Mouse (Mus musculus) olfactory bulb, adult 2 months (tissue): ENCODE results near the gene Slc16a4. TPM values are rescaled to one million over a fixed set of nuclear protein-coding genes. Genes with fewer than 3 reads are reported as not detected.
A peak's percentile ranks its signal among the peaks of the same experiment; 100 is the strongest.

Source experiments
- H3K27ac ChIP-seq: fragments of 200-500 bp; 2 replicates; pipeline ENCODE4 v1.5.1; 2012; ENCODE audit warnings: low read depth, low read length; ENCODE audit not compliant: insufficient read depth
- H3K4me1 ChIP-seq: fragments of 200-500 bp; 2 replicates; pipeline ENCODE4 v1.6.1; 2012; ENCODE audit warnings: low read length; ENCODE audit not compliant: control insufficient read depth, insufficient read depth
- H3K4me3 ChIP-seq: fragments of 200-500 bp; 2 replicates; pipeline ENCODE4 v1.5.1; 2012; ENCODE audit warnings: mild to moderate bottlenecking, low read depth, low read length, moderate library complexity; ENCODE audit not compliant: insufficient read depth
- CTCF ChIP-seq: fragments of 200-500 bp; IDR thresholded peaks from 2 replicates; pipeline ENCODE4 v1.5.1; 2012; ENCODE audit warnings: low read depth, mild to moderate bottlenecking, low read length, moderate library complexity; ENCODE audit not compliant: insufficient read depth
- POLR2A ChIP-seq: fragments of 200-500 bp; IDR thresholded peaks from 2 replicates; pipeline ENCODE4 v1.6.1; 2012; ENCODE audit warnings: mild to moderate bottlenecking, low read depth, low read length, moderate library complexity; ENCODE audit not compliant: insufficient read depth
- WGBS: fragments of 180-500 bp; shearing (Covaris S2); methylation state at CpG from one replicate; pipeline ENCODE4 v1.1.7; 2018; 5-methylcytosine and 5-hydroxymethylcytosine counted together
- polyA plus RNA-seq: library from polyadenylated mRNA; stranded (reverse); fragments of >200 nt; gene quantifications from 2 replicates; pipeline ENCODE4 v1.2.4, GENCODE M21; 2012; ENCODE audit warnings: low replicate concordance; ENCODE audit not compliant: missing spikeins, insufficient read depth, insufficient read length

Slc16a4 gene
- polyA plus RNA-seq, 1 experiment = not detected

- TF ChIP-seq POLR2A (no peak), CTCF (no peak)
- WGBS = 28% methylated on average over 3 of the region's 3 CpGs
Measured at GRCm38 (mm10) chr3:107345033-107345725, 54.1 kb downstream of the Slc16a4 start.

GRCm38 (mm10) chr3:107349006-107349405 is 58.0 kb downstream of the Slc16a4 start:
- H3K27ac ChIP-seq = no peak overlapping the region
- no peak overlapping the region for H3K4me3 ChIP-seq
- no peak for TF ChIP-seq POLR2A
- TF ChIP-seq CTCF = no peak
- WGBS = 67% methylated on average over 3 of the region's 3 CpGs
- H3K4me1 ChIP-seq = no peaks in the 10 kb centered on the region

More at GRCm38 (mm10) chr3:107345033-107345725, 54.1 kb downstream of the Slc16a4 start:
- H3K27ac ChIP-seq = no peak overlapping the region
- H3K4me3 ChIP-seq = no peak overlapping the region
- H3K4me1 ChIP-seq = peaks cover 7% of the 10 kb centered on the region

- H3K4me3 ChIP-seq = no peak overlapping the region
- WGBS = 73% methylated on average over 3 of the region's 3 CpGs
- no peak for TF ChIP-seq CTCF
- no peak for TF ChIP-seq POLR2A
- H3K27ac ChIP-seq = no peak overlapping the region
- no peaks in the 10 kb centered on the region for H3K4me1 ChIP-seq
Measured at GRCm38 (mm10) chr3:107351706-107352105, 60.7 kb downstream of the Slc16a4 start.

GRCm38 (mm10) chr3:107355618-107356260 is 64.7 kb downstream of the Slc16a4 start:
- H3K27ac ChIP-seq = no peak overlapping the region
- WGBS = 93% methylated on average over 6 of the region's 6 CpGs
- no peak overlapping the region for H3K4me3 ChIP-seq
- TF ChIP-seq POLR2A (no peak), CTCF (no peak)
- H3K4me1 ChIP-seq = peaks cover 2% of the 10 kb centered on the region; the same call in 1 of the 2 replicates

- 1% methylated on average over 11 of the region's 11 CpGs for WGBS
- no peak for TF ChIP-seq POLR2A
- peak; percentile 67; the same call in 1 of the 2 replicates for TF ChIP-seq CTCF
- H3K27ac ChIP-seq = no peak overlapping the region
- H3K4me1 ChIP-seq = peaks cover 2% of the 10 kb centered on the region; the same call in 1 of the 2 replicates
- H3K4me3 ChIP-seq = no peak overlapping the region
Measured at GRCm38 (mm10) chr3:107356964-107357441, 66.0 kb downstream of the Slc16a4 start.

GRCm38 (mm10) chr3:107357700-107358234 is 66.7 kb downstream of the Slc16a4 start:
- no peak overlapping the region for H3K4me3 ChIP-seq
- no peak overlapping the region for H3K27ac ChIP-seq
- TF ChIP-seq POLR2A = no peak
- no peak for TF ChIP-seq CTCF
- peaks cover 4% of the 10 kb centered on the region; the same call in 1 of the 2 replicates for H3K4me1 ChIP-seq
- WGBS = 86% methylated on average over 3 of the region's 3 CpGs

GRCm38 (mm10) chr3:107360341-107360740 is 69.3 kb downstream of the Slc16a4 start:
- TF ChIP-seq CTCF (no peak), POLR2A (no peak)
- H3K27ac ChIP-seq = no peak overlapping the region
- no peak overlapping the region for H3K4me3 ChIP-seq
- 71% methylated on average over 4 of the region's 4 CpGs for WGBS
- H3K4me1 ChIP-seq = peaks cover 4% of the 10 kb centered on the region; the same call in 1 of the 2 replicates

Other genes starting within 250 kb of the Slc16a4 start
- gene Kcna2, start 190.1 kb upstream of the Slc16a4 start, polyA plus RNA-seq = 46.9 and 149 TPM in 2 replicates
- not detected in 2 replicates for gene Kcna10, start 108.2 kb upstream of the Slc16a4 start, polyA plus RNA-seq
- not detected in 2 replicates for gene Cym, start 69.5 kb upstream of the Slc16a4 start, polyA plus RNA-seq
- not detected in 2 replicates for gene A630076J17Rik, start 60.6 kb upstream of the Slc16a4 start, polyA plus RNA-seq
- not detected in 2 replicates for gene Prok1, start 51.5 kb upstream of the Slc16a4 start, polyA plus RNA-seq
- not detected in 2 replicates for gene Lamtor5, start 12.4 kb upstream of the Slc16a4 start, polyA plus RNA-seq
- gene Rbm15, start 42.4 kb downstream of the Slc16a4 start, polyA plus RNA-seq = 50.8 TPM in 1 of 2 replicates, not detected in the other
- not detected in 2 replicates for gene Kcnc4, start 168.3 kb downstream of the Slc16a4 start, polyA plus RNA-seq
- 351 TPM in 1 of 2 replicates, not detected in the other for gene Slc6a17, start 226.8 kb downstream of the Slc16a4 start, polyA plus RNA-seq